Mouse (Mus musculus): ENCODE measurements around the gene Rbbp8nl. TPM values are rescaled to one million over a fixed set of nuclear protein-coding genes. Genes with fewer than 3 reads are reported as not detected.

Gene Rbbp8nl
- polyA plus RNA-seq, 1 experiment from 2014 or later: not detected

DNA sequence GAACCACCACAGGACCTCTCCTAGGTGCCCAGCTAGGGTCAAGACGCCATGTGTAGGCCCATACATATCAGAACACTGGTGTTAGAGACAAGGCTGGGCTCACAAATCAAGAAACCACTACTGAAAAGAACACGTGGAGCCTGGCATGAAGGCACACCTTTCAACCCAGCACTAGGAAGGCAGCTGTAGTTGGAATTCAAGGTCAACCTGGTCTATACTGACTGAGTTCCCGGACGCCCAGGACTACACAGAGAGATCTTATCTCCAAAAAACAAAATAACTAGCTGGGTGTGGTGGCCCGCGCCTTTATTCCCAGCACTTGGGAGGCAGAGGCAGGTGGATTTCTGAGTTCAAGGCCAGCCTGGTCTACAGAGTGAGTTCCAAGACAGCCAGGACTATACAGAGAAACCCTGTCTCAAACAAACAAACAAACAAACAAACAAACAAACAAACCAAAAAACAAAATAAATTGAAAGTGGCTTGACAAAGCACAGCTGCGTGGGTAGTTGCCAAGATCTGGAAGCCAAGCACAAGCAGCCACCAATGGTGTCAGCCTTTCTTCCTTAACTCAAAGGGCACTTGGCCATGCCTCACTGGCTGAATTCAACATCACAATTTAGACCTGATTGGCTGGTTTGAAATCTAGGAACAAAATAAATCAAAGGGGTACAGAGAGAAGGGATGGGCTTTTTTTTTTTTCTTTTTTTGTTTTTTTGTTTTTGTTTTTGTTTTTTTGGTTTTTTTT lies 51.9 kb downstream of the Rbbp8nl start:
- H3K4me1 ChIP-seq (ENCODE audit: control insufficient read depth, insufficient read depth, low read depth, low read length): no peaks in the 10 kb centered on the region
- 95% methylated on average over 7 of the region's 7 CpGs for WGBS
- H3K4me3 ChIP-seq (ENCODE audit: low read length): no peak overlapping the region
- no peak overlapping the region for H3K9ac ChIP-seq (ENCODE audit: low read depth, low read length)
- no peak overlapping the region for H3K4me2 ChIP-seq (ENCODE audit: low read length)
- no peaks in the 10 kb centered on the region for H3K36me3 ChIP-seq (ENCODE audit: control insufficient read depth, insufficient read depth, low read length)
- no peak for ATAC-seq
- H3K9me3 ChIP-seq (ENCODE audit: control insufficient read depth, low read length): no peaks in the 10 kb centered on the region
- no peaks in the 10 kb centered on the region for H3K27me3 ChIP-seq (replicated peaks; ENCODE audit: control insufficient read depth, insufficient read depth, low read length)
- no peak overlapping the region for H3K27ac ChIP-seq (ENCODE audit: low read depth, low read length)

DNA sequence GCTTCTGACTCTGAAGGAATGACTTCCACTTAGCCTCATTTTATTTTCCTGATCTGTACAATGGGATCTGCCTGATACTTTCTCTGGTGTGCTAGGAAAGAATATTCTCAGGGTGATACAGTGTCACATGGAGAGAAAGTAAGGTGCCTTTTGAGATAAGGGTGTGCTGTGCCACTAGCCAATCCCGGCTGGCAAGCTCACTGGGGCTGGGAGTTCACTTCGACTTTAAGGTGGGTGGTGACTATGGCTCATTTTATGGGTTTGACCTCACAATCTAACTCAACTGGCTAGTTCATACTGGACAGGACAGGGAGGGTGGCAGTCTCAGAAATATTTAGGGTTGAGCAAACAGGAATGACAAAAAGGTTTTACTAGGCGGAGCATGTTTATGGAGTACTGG lies 52.7 kb downstream of the Rbbp8nl start:
- 91% methylated on average over 3 of the region's 3 CpGs for WGBS
- no peak overlapping the region for H3K27ac ChIP-seq (ENCODE audit: low read depth, low read length)
- H3K4me2 ChIP-seq (ENCODE audit: low read length): no peak overlapping the region
- H3K9me3 ChIP-seq (ENCODE audit: control insufficient read depth, low read length): no peaks in the 10 kb centered on the region
- H3K9ac ChIP-seq (ENCODE audit: low read depth, low read length): no peak overlapping the region
- H3K4me1 ChIP-seq (ENCODE audit: control insufficient read depth, insufficient read depth, low read depth, low read length): no peaks in the 10 kb centered on the region
- ATAC-seq: no peak
- H3K36me3 ChIP-seq (ENCODE audit: control insufficient read depth, insufficient read depth, low read length): no peaks in the 10 kb centered on the region
- no peaks in the 10 kb centered on the region for H3K27me3 ChIP-seq (replicated peaks; ENCODE audit: control insufficient read depth, insufficient read depth, low read length)
- no peak overlapping the region for H3K4me3 ChIP-seq (ENCODE audit: low read length)

DNA sequence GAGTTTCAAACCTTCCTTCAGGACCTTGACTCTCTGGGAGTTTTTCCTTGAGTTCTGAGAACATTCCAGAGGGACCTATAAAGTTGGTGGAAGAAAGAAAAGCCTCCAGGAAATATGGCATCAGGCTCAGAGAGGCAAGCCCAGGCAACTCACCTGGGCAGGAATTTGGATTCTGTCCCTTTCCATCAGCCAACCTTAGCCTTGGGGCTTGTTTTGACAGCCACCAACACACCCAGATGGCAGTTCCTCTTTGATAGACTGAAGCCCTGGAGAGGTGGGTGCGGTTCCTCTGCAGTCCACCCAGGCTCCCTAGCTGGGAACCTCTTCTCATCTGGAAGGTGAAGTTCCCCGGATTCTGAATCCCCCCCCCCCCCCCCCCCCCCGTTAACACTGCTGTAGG lies 53.2 kb downstream of the Rbbp8nl start:
- no peaks in the 10 kb centered on the region for H3K9me3 ChIP-seq (ENCODE audit: control insufficient read depth, low read length)
- H3K9ac ChIP-seq (ENCODE audit: low read depth, low read length): no peak overlapping the region
- no peaks in the 10 kb centered on the region for H3K27me3 ChIP-seq (replicated peaks; ENCODE audit: control insufficient read depth, insufficient read depth, low read length)
- 59% methylated on average over 3 of the region's 3 CpGs for WGBS
- no peak overlapping the region for H3K27ac ChIP-seq (ENCODE audit: low read depth, low read length)
- H3K4me2 ChIP-seq (ENCODE audit: low read length): no peak overlapping the region
- no peak overlapping the region for H3K4me3 ChIP-seq (ENCODE audit: low read length)
- no peaks in the 10 kb centered on the region for H3K4me1 ChIP-seq (ENCODE audit: control insufficient read depth, insufficient read depth, low read depth, low read length)
- no peak for ATAC-seq
- H3K36me3 ChIP-seq (ENCODE audit: control insufficient read depth, insufficient read depth, low read length): no peaks in the 10 kb centered on the region

DNA sequence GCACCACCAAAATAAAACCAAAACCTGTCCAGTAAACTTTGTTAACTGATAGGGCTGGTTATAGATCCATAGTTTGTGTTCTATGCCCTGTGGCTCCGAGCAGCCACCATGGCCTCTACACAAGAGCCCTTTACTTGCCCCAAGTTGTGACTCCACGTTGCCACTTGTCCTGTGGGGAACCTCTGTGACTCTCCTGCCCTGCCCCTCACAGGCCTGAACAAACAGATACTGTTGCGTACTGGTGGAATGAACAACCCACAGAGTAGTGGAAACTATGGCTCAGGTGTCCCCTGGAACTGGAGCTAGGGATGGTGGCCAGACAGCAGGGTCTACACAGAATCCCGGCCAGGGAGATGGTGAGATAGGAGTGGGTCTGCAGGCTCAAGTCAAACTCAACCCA lies 53.9 kb downstream of the Rbbp8nl start:
- Histone ChIP-seq H3K9me3 (ENCODE audit: control insufficient read depth, low read length) (no peaks in the 10 kb centered on the region), H3K27me3 (replicated peaks; ENCODE audit: control insufficient read depth, insufficient read depth, low read length) (no peaks in the 10 kb centered on the region), H3K4me3 (ENCODE audit: low read length) (no peak overlapping the region), H3K4me2 (ENCODE audit: low read length) (no peak overlapping the region), H3K4me1 (ENCODE audit: control insufficient read depth, insufficient read depth, low read depth, low read length) (no peaks in the 10 kb centered on the region), H3K9ac (ENCODE audit: low read depth, low read length) (no peak overlapping the region), H3K36me3 (ENCODE audit: control insufficient read depth, insufficient read depth, low read length) (no peaks in the 10 kb centered on the region), H3K27ac (ENCODE audit: low read depth, low read length) (no peak overlapping the region)
- WGBS: 90% methylated on average over 4 of the region's 4 CpGs
- no peak for ATAC-seq

DNA sequence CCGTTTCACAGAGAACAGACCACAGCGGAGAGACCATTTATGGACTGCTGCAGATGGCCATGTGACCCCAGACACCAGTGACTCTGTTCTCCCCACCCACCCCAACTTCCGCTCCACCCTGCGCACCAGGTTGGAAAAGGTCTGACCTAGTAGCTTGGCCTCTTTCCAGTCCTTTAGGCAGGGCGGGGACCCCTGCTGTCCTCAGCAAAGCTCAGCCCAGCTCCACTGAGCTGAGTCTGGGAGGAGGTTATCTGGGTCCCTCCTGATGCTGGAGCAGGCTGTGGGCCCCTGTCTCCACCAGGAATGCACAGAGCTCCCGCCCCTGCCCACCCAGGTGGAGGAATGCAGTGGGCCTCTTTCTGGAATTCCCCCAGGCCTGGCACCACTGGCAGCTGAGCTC lies 54.7 kb downstream of the Rbbp8nl start:
- Histone ChIP-seq H3K4me3 (ENCODE audit: low read length) (no peak overlapping the region), H3K9ac (ENCODE audit: low read depth, low read length) (no peak overlapping the region), H3K27me3 (replicated peaks; ENCODE audit: control insufficient read depth, insufficient read depth, low read length) (no peaks in the 10 kb centered on the region), H3K27ac (ENCODE audit: low read depth, low read length) (no peak overlapping the region), H3K36me3 (ENCODE audit: control insufficient read depth, insufficient read depth, low read length) (no peaks in the 10 kb centered on the region), H3K9me3 (ENCODE audit: control insufficient read depth, low read length) (no peaks in the 10 kb centered on the region), H3K4me2 (ENCODE audit: low read length) (no peak overlapping the region), H3K4me1 (ENCODE audit: control insufficient read depth, insufficient read depth, low read depth, low read length) (no peaks in the 10 kb centered on the region)
- ATAC-seq: no peak
- 51% methylated on average over 6 of the region's 6 CpGs for WGBS

DNA sequence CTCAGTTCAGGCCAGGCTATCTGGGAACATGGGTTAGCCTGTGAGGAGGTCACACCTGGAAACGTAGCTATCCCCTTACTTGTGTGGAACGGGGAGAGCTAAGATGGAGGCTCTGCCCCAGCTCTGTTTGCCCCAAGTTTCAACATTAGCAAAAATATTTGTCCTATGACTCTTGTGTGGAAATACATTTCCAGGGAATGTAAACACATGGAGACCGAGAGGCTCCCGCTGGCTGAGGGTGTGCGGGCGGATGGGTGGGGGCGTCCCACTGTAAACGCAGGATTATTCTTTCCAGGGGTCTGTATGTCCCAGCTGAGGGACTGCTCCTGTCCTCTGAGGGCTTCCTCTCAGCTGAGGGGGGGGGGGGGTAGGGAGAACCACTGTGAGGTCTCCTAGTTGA lies 55.3 kb downstream of the Rbbp8nl start:
- no peaks in the 10 kb centered on the region for H3K27me3 ChIP-seq (replicated peaks; ENCODE audit: control insufficient read depth, insufficient read depth, low read length)
- WGBS: over 99% methylated on average over 8 of the region's 8 CpGs
- no peak overlapping the region for H3K4me2 ChIP-seq (ENCODE audit: low read length)
- H3K27ac ChIP-seq (ENCODE audit: low read depth, low read length): no peak overlapping the region
- no peak overlapping the region for H3K4me3 ChIP-seq (ENCODE audit: low read length)
- H3K36me3 ChIP-seq (ENCODE audit: control insufficient read depth, insufficient read depth, low read length): no peaks in the 10 kb centered on the region
- ATAC-seq: no peak
- H3K4me1 ChIP-seq (ENCODE audit: control insufficient read depth, insufficient read depth, low read depth, low read length): no peaks in the 10 kb centered on the region
- no peaks in the 10 kb centered on the region for H3K9me3 ChIP-seq (ENCODE audit: control insufficient read depth, low read length)
- no peak overlapping the region for H3K9ac ChIP-seq (ENCODE audit: low read depth, low read length)

DNA sequence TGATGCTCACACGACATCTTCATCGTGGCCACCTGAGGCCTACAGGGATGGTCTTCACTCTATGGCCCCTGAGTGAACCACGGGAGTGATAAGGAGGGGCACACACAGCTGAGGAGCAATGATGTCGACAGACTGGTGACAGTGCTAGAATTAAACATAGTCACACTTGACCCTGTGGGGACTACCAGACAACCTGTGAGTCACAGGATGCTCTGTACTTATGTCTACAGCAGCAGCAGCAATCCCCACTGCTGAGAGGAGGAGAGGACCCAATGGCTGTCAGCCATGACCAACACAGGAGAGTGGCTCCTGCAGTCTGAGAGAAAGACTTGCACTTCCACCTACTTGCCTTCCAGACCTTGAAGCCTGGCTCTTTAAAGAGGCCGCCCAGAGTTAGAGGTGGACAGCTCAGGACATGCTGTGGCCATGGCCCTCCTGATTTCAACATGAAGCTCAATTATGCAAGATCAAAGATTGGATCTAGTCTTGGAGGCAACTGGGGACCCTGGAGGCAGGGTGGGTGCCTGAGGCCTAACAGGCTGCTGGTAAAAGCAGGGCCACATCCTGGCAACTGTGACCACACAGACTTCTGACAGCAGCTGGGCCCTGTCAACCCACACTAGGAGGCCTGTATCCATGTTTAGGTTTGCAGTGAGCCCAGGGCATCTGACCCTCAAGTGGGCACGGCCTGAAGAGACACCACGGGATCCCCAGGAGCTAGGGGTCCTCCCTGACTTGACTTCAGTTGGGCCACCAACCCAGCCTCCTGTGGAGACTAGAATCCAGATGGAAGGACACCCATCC lies 56.4 kb downstream of the Rbbp8nl start:
- no peak overlapping the region for H3K9ac ChIP-seq (ENCODE audit: low read depth, low read length)
- no peak overlapping the region for H3K4me2 ChIP-seq (ENCODE audit: low read length)
- H3K27ac ChIP-seq (ENCODE audit: low read depth, low read length): no peak overlapping the region
- H3K27me3 ChIP-seq (replicated peaks; ENCODE audit: control insufficient read depth, insufficient read depth, low read length): no peaks in the 10 kb centered on the region
- H3K36me3 ChIP-seq (ENCODE audit: control insufficient read depth, insufficient read depth, low read length): no peaks in the 10 kb centered on the region
- 88% methylated on average over 7 of the region's 7 CpGs for WGBS
- H3K9me3 ChIP-seq (ENCODE audit: control insufficient read depth, low read length): no peaks in the 10 kb centered on the region
- peaks cover 5% of the 10 kb centered on the region; the same call in 1 of the 2 replicates for H3K4me1 ChIP-seq (ENCODE audit: control insufficient read depth, insufficient read depth, low read depth, low read length)
- H3K4me3 ChIP-seq (ENCODE audit: low read length): no peak overlapping the region
- ATAC-seq: no peak

DNA sequence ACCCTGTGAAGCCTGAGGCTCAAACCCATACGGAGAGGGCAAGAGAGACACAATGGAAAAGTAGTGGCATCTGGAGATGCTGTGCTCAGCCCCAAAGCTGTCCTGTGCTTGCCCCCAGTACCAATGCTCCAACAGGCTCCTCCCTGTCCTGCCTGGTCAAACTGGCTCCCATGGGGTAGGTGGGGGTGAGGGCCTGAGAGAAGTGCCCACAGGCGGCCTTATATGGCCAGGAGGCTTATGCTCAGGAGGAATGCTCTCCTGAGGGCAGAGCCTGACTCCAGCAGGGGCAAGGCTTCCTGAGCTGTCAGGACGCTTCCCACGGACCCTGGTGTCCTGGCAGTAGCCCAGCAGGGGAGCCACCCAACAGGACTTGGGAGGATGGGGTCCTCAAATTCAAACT lies 59.2 kb downstream of the Rbbp8nl start:
- peaks cover 23% of the 10 kb centered on the region for H3K4me1 ChIP-seq (ENCODE audit: control insufficient read depth, insufficient read depth, low read depth, low read length)
- no peaks in the 10 kb centered on the region for H3K36me3 ChIP-seq (ENCODE audit: control insufficient read depth, insufficient read depth, low read length)
- H3K9ac ChIP-seq (ENCODE audit: low read depth, low read length): no peak overlapping the region
- no peak overlapping the region for H3K27ac ChIP-seq (ENCODE audit: low read depth, low read length)
- H3K4me2 ChIP-seq (ENCODE audit: low read length): no peak overlapping the region
- H3K27me3 ChIP-seq (replicated peaks; ENCODE audit: control insufficient read depth, insufficient read depth, low read length): peaks cover 12% of the 10 kb centered on the region
- ATAC-seq: no peak
- WGBS: 69% methylated on average over 4 of the region's 4 CpGs
- no peaks in the 10 kb centered on the region for H3K9me3 ChIP-seq (ENCODE audit: control insufficient read depth, low read length)
- H3K4me3 ChIP-seq (ENCODE audit: low read length): no peak overlapping the region

DNA sequence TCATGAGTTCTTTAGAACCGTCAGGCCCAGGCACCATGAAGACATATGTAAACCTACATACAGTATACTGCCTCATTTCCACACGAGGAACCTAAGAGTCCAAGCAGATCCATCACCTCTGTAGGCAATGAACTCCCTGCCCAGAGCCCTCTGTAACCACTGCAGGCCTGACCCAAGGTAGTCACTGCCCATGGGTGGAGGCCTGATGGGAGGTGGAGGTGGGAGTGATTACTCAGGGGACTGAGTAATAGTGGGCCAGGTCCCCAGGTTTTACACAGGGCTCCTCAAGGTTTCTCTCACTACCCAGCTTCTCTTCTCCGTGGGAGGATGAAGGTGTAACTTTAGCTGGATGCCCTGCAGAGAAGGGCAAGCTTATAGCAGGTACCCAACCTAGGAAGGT lies 60.5 kb downstream of the Rbbp8nl start:
- Histone ChIP-seq H3K27ac (ENCODE audit: low read depth, low read length) (no peak overlapping the region), H3K4me2 (ENCODE audit: low read length) (no peak overlapping the region), H3K9me3 (ENCODE audit: control insufficient read depth, low read length) (no peaks in the 10 kb centered on the region), H3K4me3 (ENCODE audit: low read length) (no peak overlapping the region), H3K9ac (ENCODE audit: low read depth, low read length) (no peak overlapping the region), H3K36me3 (ENCODE audit: control insufficient read depth, insufficient read depth, low read length) (no peaks in the 10 kb centered on the region), H3K4me1 (ENCODE audit: control insufficient read depth, insufficient read depth, low read depth, low read length) (peaks cover 29% of the 10 kb centered on the region), H3K27me3 (replicated peaks; ENCODE audit: control insufficient read depth, insufficient read depth, low read length) (peaks cover 22% of the 10 kb centered on the region)
- WGBS: 80% methylated on average over 3 of the region's 3 CpGs
- ATAC-seq: no peak
